Mouse (Mus musculus): ENCODE measurements around the gene Jag2. TPM values are rescaled to one million over a fixed set of nuclear protein-coding genes. Genes with fewer than 3 reads are reported as not detected.

Jag2 gene
- polyA plus RNA-seq, 1 experiment from 2014 or later, result 14.8 TPM

DNA sequence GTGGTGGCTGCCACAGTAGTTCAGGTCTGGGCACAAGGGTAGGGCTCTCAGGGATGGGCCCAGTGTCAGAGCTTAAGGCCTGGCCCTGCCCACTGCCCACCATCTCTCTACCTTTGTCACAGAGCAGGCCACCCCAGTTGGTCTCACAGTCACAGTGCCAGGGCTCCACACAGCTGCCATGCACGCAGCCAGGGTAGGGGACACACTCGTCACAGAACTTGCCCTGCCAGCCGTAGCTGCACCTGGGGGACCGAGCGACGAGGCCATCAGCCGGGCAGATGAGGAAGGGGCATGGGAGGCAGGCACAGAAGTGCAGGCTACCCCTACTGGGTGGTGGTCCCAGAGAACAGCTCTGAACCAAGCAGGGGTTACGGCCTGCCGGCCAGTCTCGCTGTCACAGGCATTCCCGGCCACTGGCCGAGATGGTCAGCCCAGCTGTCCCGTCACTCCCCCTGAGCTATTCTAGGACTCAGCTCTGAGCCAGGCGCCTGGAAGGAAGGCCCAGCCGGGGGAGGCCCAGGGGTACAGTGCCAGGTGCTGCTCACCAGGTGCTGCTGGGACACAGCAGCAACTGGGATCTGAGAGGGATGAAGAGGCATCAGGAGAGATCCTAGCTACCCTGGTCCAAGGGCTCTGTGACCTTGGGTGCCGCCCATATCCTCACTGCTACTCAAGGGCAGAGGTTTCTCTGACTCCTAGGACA, 12.7 kb downstream of the Jag2 start:
- Histone ChIP-seq H3K4me1 (no peaks in the 10 kb centered on the region; the same call in 1 of the 2 replicates), H3K27ac (replicated peaks) (no peak overlapping the region), H3K4me3 (replicated peaks) (no peak overlapping the region), H3K4me2 (no peak overlapping the region), H3K36me3 (peaks cover 60% of the 10 kb centered on the region), H3K9ac (replicated peaks) (no peak overlapping the region), H3K27me3 (replicated peaks) (no peaks in the 10 kb centered on the region), H3K9me3 (replicated peaks) (no peaks in the 10 kb centered on the region)
- no peak for ATAC-seq (ENCODE audit: low FRiP score)
- WGBS, result 80% methylated on average over 16 of the region's 16 CpGs

DNA sequence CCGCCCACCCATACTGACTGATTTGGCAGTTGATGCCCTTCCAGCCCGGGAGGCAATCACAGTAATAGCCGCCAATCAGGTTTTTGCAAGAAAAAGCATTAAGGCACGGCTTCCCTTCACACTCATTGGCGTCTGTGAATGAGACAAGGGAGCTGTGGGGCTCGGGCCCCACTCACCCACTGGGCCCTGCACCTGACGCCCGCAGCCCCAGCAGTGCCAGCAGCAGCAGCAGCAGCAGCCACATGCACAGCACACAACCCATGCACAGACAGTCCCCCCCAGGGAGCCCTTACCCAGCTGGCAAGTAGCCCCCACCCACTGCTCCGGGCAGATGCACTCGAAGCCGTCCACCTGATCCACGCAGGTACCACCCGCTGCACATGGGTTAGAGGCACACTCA, 14.0 kb downstream of the Jag2 start:
- peaks cover 72% of the 10 kb centered on the region for H3K36me3 ChIP-seq
- H3K27ac ChIP-seq (replicated peaks), result no peak overlapping the region
- WGBS, result 33% methylated on average over 13 of the region's 13 CpGs
- H3K9me3 ChIP-seq (replicated peaks), result no peaks in the 10 kb centered on the region
- ATAC-seq (ENCODE audit: low FRiP score), result no peak
- no peaks in the 10 kb centered on the region for H3K27me3 ChIP-seq (replicated peaks)
- H3K4me3 ChIP-seq (replicated peaks), result no peak overlapping the region
- H3K4me1 ChIP-seq, result no peaks in the 10 kb centered on the region; the same call in 1 of the 2 replicates
- H3K9ac ChIP-seq (replicated peaks), result no peak overlapping the region
- H3K4me2 ChIP-seq, result no peak overlapping the region

DNA sequence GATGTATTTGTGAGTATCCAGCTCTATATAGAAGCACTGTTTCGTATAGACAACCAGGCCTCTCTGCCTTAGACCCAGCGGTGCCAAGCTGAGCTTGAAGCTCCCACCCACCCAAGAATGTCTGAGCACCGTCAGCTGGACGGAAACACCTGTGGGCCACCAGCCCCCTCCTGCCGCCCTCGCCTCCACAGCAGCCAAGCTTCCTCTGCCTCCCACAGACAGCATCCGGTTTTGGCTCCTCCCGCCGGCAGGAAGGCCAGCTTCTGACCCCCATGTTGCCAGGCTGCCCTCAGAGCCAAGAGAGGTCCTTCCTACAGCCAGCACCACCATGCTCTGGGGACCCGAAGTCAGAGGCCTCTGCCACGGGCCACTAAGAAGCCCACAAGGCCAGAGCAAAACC, 15.0 kb downstream of the Jag2 start:
- H3K4me1 ChIP-seq, result no peaks in the 10 kb centered on the region; the same call in 1 of the 2 replicates
- no peak overlapping the region for H3K4me3 ChIP-seq (replicated peaks)
- no peak overlapping the region for H3K27ac ChIP-seq (replicated peaks)
- peaks cover 75% of the 10 kb centered on the region for H3K36me3 ChIP-seq
- H3K9ac ChIP-seq (replicated peaks), result no peak overlapping the region
- ATAC-seq (ENCODE audit: low FRiP score), result no peak
- H3K9me3 ChIP-seq (replicated peaks), result no peaks in the 10 kb centered on the region
- no peaks in the 10 kb centered on the region for H3K27me3 ChIP-seq (replicated peaks)
- WGBS, result 89% methylated on average over 11 of the region's 11 CpGs
- no peak overlapping the region for H3K4me2 ChIP-seq

- ATAC-seq (ENCODE audit: low FRiP score), result no peak
- Histone ChIP-seq H3K4me1 (no peaks in the 10 kb centered on the region), H3K9ac (replicated peaks) (no peak overlapping the region), H3K27me3 (replicated peaks) (no peaks in the 10 kb centered on the region), H3K4me2 (no peak overlapping the region), H3K4me3 (replicated peaks) (no peak overlapping the region), H3K36me3 (peaks cover 82% of the 10 kb centered on the region), H3K27ac (replicated peaks) (no peak overlapping the region), H3K9me3 (replicated peaks) (no peaks in the 10 kb centered on the region)
- 84% methylated on average over 28 of the region's 28 CpGs for WGBS
Measured at GRCm38 (mm10) chr12:112912951-112913745, 16.4 kb downstream of the Jag2 start.

DNA sequence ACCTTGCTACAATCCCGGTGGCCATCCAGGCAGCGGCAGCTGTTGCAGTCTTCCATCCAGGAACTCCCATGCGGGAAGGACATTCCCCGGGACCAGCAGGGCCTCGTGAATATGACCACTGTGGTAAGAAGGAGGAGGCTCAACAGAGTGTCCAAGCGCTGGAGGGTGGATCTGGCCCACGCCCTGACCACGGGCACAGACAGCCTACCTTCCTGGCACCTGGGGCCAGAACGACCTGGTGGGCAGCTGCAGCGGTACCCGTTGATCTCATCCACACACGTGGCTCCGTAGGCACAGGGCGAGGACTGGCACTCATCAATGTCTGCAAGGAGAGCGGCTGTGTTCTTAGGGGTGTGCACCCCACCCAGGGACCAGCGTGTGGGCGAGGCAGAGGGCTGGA, 17.9 kb downstream of the Jag2 start:
- Histone ChIP-seq H3K9ac (replicated peaks) (no peak overlapping the region), H3K4me2 (no peak overlapping the region), H3K9me3 (replicated peaks) (no peaks in the 10 kb centered on the region), H3K4me1 (no peaks in the 10 kb centered on the region; the same call in 1 of the 2 replicates), H3K27ac (replicated peaks) (no peak overlapping the region), H3K36me3 (peaks cover 82% of the 10 kb centered on the region), H3K27me3 (replicated peaks) (no peaks in the 10 kb centered on the region), H3K4me3 (replicated peaks) (no peak overlapping the region)
- no peak for ATAC-seq (ENCODE audit: low FRiP score)
- 94% methylated on average over 17 of the region's 17 CpGs for WGBS

- H3K9me3 ChIP-seq (replicated peaks), result no peaks in the 10 kb centered on the region
- H3K4me1 ChIP-seq, result peaks cover 4% of the 10 kb centered on the region; the same call in 1 of the 2 replicates
- H3K27me3 ChIP-seq (replicated peaks), result no peaks in the 10 kb centered on the region
- peaks cover 85% of the 10 kb centered on the region for H3K36me3 ChIP-seq
- ATAC-seq (ENCODE audit: low FRiP score), result no peak
- 96% methylated on average over 22 of the region's 22 CpGs for WGBS
- H3K4me3 ChIP-seq (replicated peaks), result no peak overlapping the region
- H3K27ac ChIP-seq (replicated peaks), result no peak overlapping the region
- H3K4me2 ChIP-seq, result no peak overlapping the region
- no peak overlapping the region for H3K9ac ChIP-seq (replicated peaks)
Measured at GRCm38 (mm10) chr12:112908991-112909390, 20.6 kb downstream of the Jag2 start.

DNA sequence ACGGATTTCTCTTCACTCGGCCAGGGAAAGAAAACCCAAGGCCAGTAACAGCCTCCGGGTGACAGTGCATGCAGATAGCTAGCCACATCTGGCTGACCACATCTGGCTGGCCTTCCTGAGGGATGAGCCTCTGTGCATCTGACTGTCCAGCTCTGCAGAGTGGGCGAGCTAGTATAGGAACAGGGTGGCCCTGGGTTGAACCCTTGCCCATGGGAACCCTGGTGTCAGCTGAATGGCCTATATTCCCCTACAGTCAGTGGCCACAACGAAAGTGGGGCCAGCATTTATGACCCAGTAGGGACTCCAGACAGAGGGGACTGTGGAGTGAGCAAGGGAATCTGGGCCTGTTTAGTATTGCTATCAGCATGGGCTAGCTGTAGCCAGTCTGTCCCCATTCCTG, 24.6 kb downstream of the Jag2 start:
- Histone ChIP-seq H3K4me1 (peaks cover 8% of the 10 kb centered on the region; the same call in 1 of the 2 replicates), H3K27me3 (replicated peaks) (no peaks in the 10 kb centered on the region), H3K9ac (replicated peaks) (no peak overlapping the region), H3K27ac (replicated peaks) (no peak overlapping the region), H3K9me3 (replicated peaks) (no peaks in the 10 kb centered on the region), H3K36me3 (peaks cover 45% of the 10 kb centered on the region), H3K4me3 (replicated peaks) (no peak overlapping the region), H3K4me2 (no peak overlapping the region)
- 79% methylated on average over 5 of the region's 5 CpGs for WGBS
- no peak for ATAC-seq (ENCODE audit: low FRiP score)

- Histone ChIP-seq H3K4me2 (no peak overlapping the region), H3K27me3 (replicated peaks) (no peaks in the 10 kb centered on the region), H3K36me3 (peaks cover 34% of the 10 kb centered on the region), H3K4me1 (peaks cover 8% of the 10 kb centered on the region; the same call in 1 of the 2 replicates), H3K9ac (replicated peaks) (no peak overlapping the region), H3K9me3 (replicated peaks) (no peaks in the 10 kb centered on the region), H3K4me3 (replicated peaks) (no peak overlapping the region), H3K27ac (replicated peaks) (no peak overlapping the region)
- WGBS, result 58% methylated on average over 8 of the region's 8 CpGs
- ATAC-seq (ENCODE audit: low FRiP score), result no peak
Measured at GRCm38 (mm10) chr12:112903941-112904340, 25.6 kb downstream of the Jag2 start.

GRCm38 (mm10) chr12:112900641-112901040, 28.9 kb downstream of the Jag2 start:
- no peak for ATAC-seq (ENCODE audit: low FRiP score)
- H3K27ac ChIP-seq (replicated peaks), result no peak overlapping the region
- no peak overlapping the region for H3K4me3 ChIP-seq (replicated peaks)
- peaks cover 15% of the 10 kb centered on the region for H3K4me1 ChIP-seq
- H3K9ac ChIP-seq (replicated peaks), result no peak overlapping the region
- H3K4me2 ChIP-seq, result no peak overlapping the region
- H3K36me3 ChIP-seq, result peaks cover 12% of the 10 kb centered on the region
- H3K27me3 ChIP-seq (replicated peaks), result no peaks in the 10 kb centered on the region
- 86% methylated on average over 9 of the region's 9 CpGs for WGBS
- no peaks in the 10 kb centered on the region for H3K9me3 ChIP-seq (replicated peaks)

GRCm38 (mm10) chr12:112898960-112899359, 30.6 kb downstream of the Jag2 start:
- WGBS, result 69% methylated on average over 4 of the region's 4 CpGs
- Histone ChIP-seq H3K4me2 (no peak overlapping the region), H3K9ac (replicated peaks) (no peak overlapping the region), H3K4me3 (replicated peaks) (no peak overlapping the region), H3K27ac (replicated peaks) (no peak overlapping the region), H3K9me3 (replicated peaks) (no peaks in the 10 kb centered on the region), H3K4me1 (peaks cover 24% of the 10 kb centered on the region), H3K27me3 (replicated peaks) (no peaks in the 10 kb centered on the region), H3K36me3 (no peaks in the 10 kb centered on the region; the same call in 1 of the 2 replicates)
- no peak for ATAC-seq (ENCODE audit: low FRiP score)

- Histone ChIP-seq H3K4me2 (peak overlapping the region; percentile 46; the same call in 1 of the 2 replicates), H3K36me3 (no peaks in the 10 kb centered on the region), H3K4me1 (peaks cover 25% of the 10 kb centered on the region), H3K9me3 (replicated peaks) (no peaks in the 10 kb centered on the region), H3K27me3 (replicated peaks) (no peaks in the 10 kb centered on the region), H3K4me3 (replicated peaks) (no peak overlapping the region), H3K27ac (replicated peaks) (no peak overlapping the region), H3K9ac (replicated peaks) (no peak overlapping the region)
- 56% methylated on average over 12 of the region's 12 CpGs for WGBS
- ATAC-seq (ENCODE audit: low FRiP score), result no peak
Measured at GRCm38 (mm10) chr12:112898351-112898750, 31.2 kb downstream of the Jag2 start.

Data from neural tube, embryonic 15.5 days (tissue).